9 mouse cellular contexts compared by ENCODE assay signal in genomic region chr9:121757432-121757831, GRCm38 (mm10). TPM values are rescaled to one million over a fixed set of nuclear protein-coding genes. Genes with fewer than 3 reads are reported as not detected.
DNase-seq lines count a peak whose midpoint lies in the region; ATAC-seq lines count a peak whose summit lies in the region.
"Had no signal": no experiment of that assay in that cellular context is flagged by ENCODE, and none has a peak within 500 bp of the region (broad histone marks: within the 10 kb centered on the region; RNA-seq: fewer than 3 reads in every experiment).

No protein-coding gene starts in this region.

- H3K36me3 ChIP-seq in heart, embryonic 16.5 days (ENCODE audit: control insufficient read depth, insufficient read depth): peaks cover 32% of the 10 kb centered on the region
- H3K36me3 ChIP-seq in heart, embryonic 11.5 days (ENCODE audit: control insufficient read depth, insufficient read depth, low read length): peaks cover 22% of the 10 kb centered on the region
- peaks cover 8% of the 10 kb centered on the region; the same call in 1 of the 2 replicates for H3K36me3 ChIP-seq in limb, embryonic 11.5 days (ENCODE audit: control insufficient read depth, insufficient read depth, low read length)

- 0 out of 2 replicates have a peak overlapping the region, but pooled peaks have one; percentile 21 for H3K9ac ChIP-seq in heart, embryonic 16.5 days (ENCODE audit: low read length)
- no peak overlapping the region for H3K9ac ChIP-seq in heart, embryonic 11.5 days (ENCODE audit: low read depth, low read length)
- H3K9ac ChIP-seq in limb, embryonic 11.5 days (ENCODE audit: low read length): no peak overlapping the region; the same call in 1 of the 2 replicates

- WGBS in heart, embryonic 16.5 days: 41% methylated on average over 3 of the region's 3 CpGs
- 78% methylated on average over 3 of the region's 3 CpGs for WGBS in heart, embryonic 11.5 days (ENCODE audit: insufficient replicate concordance)
- WGBS in limb, embryonic 11.5 days: 59% methylated on average over 3 of the region's 3 CpGs

- no peak overlapping the region for H3K27ac ChIP-seq in heart, embryonic 16.5 days (ENCODE audit: low read length)
- no peak overlapping the region for H3K27ac ChIP-seq in heart, embryonic 11.5 days (ENCODE audit: low read depth, low read length)
- peak overlapping the region; percentile 75 for H3K27ac ChIP-seq in limb, embryonic 11.5 days (replicated peaks; ENCODE audit: low read depth, low read length)

- no peaks in the 10 kb centered on the region for H3K27me3 ChIP-seq in heart, embryonic 16.5 days (ENCODE audit: control insufficient read depth, insufficient read depth, low read length)
- no peaks in the 10 kb centered on the region; the same call in 1 of the 2 replicates for H3K27me3 ChIP-seq in heart, embryonic 11.5 days (ENCODE audit: control insufficient read depth, insufficient read depth, low read length)
- no peaks in the 10 kb centered on the region for H3K27me3 ChIP-seq in limb, embryonic 11.5 days (ENCODE audit: control insufficient read depth, insufficient read depth, low read length)

- no peaks in the 10 kb centered on the region for H3K9me3 ChIP-seq in heart, embryonic 16.5 days (replicated peaks; ENCODE audit: control insufficient read depth, low read length)
- H3K9me3 ChIP-seq in heart, embryonic 11.5 days (replicated peaks; ENCODE audit: control insufficient read depth, low read length): no peaks in the 10 kb centered on the region
- H3K9me3 ChIP-seq in limb, embryonic 11.5 days (ENCODE audit: control insufficient read depth, low read length): no peaks in the 10 kb centered on the region

- peaks cover 30% of the 10 kb centered on the region for H3K4me1 ChIP-seq in heart, embryonic 16.5 days (ENCODE audit: control insufficient read depth, insufficient read depth, low read length)
- H3K4me1 ChIP-seq in heart, embryonic 11.5 days (ENCODE audit: control insufficient read depth, insufficient read depth, low read length): peaks cover 30% of the 10 kb centered on the region
- peaks cover 22% of the 10 kb centered on the region for H3K4me1 ChIP-seq in limb, embryonic 11.5 days (ENCODE audit: control insufficient read depth, insufficient read depth, low read length)

- no peak overlapping the region for H3K4me3 ChIP-seq in heart, embryonic 16.5 days (ENCODE audit: low read length)
- no peak overlapping the region for H3K4me3 ChIP-seq in heart, embryonic 11.5 days (ENCODE audit: low read depth, low read length)
- no peak overlapping the region for H3K4me3 ChIP-seq in limb, embryonic 11.5 days (ENCODE audit: low read depth, low read length)

- H3K4me2 ChIP-seq in heart, embryonic 16.5 days (ENCODE audit: low read depth, low read length): no peak overlapping the region
- no peak overlapping the region for H3K4me2 ChIP-seq in heart, embryonic 11.5 days
- H3K4me2 ChIP-seq in limb, embryonic 11.5 days (ENCODE audit: low read depth, severe bottlenecking): peak overlapping the region; percentile 4; the same call in 1 of the 2 replicates

- DNase-seq in CD4-positive helper T cell, adult 2 months (ENCODE audit: low read depth, low spot score): peak; percentile 54
- DNase-seq in limb, embryonic 11.5 days (ENCODE audit: low spot score): peak; percentile 54
- DNase-seq in cerebellum, postnatal 4 days (ENCODE audit: low spot score in 2 of 2): no peak
- DNase-seq in lung, postnatal 25 days (ENCODE audit: low spot score): no peak

- no peak for ATAC-seq in heart, embryonic 16.5 days (replicated peaks; ENCODE audit: extremely low read depth, insufficient read depth, low FRiP score)
- no peak for ATAC-seq in heart, embryonic 11.5 days (replicated peaks; ENCODE audit: insufficient number of reproducible peaks, low FRiP score, low TSS enrichment)
- ATAC-seq in common myeloid progenitor, adult 5-6 weeks (replicated peaks; ENCODE audit: low read depth, poor library complexity, severe bottlenecking): peak; percentile 75
- no peak for ATAC-seq in limb, embryonic 11.5 days (ENCODE audit: insufficient number of reproducible peaks, low FRiP score, low TSS enrichment, low read depth)
- ATAC-seq in frontal cortex, adult (ENCODE audit: low TSS enrichment): no peak

RNA-seq across cellular contexts. Expression of gene Zfp651, which starts 1.7 kb away (rescaled TPM):
- polyA plus RNA-seq in heart, embryonic 16.5 days (2015; fragmentation: Nextera tagmentation; extraction: Ambion mirVana): 15.8 and 21.3 TPM in 2 replicates
- polyA plus RNA-seq in heart, embryonic 11.5 days (2014; fragmentation: Nextera tagmentation; extraction: Ambion mirVana): 7.1 and 7.8 TPM in 2 replicates
- 0.15 and 1.5 TPM in 2 replicates for total RNA-seq in common myeloid progenitor, adult 5-6 weeks (2017)
- 6.2 and 7.8 TPM in 2 replicates for polyA plus RNA-seq in limb, embryonic 11.5 days (2014; fragmentation: Nextera tagmentation; extraction: Ambion mirVana)
- total RNA-seq: neutrophil, adult 5-6 weeks had no signal

RNA-seq across cellular contexts. Expression of gene Klhl40, which starts 20.0 kb away (rescaled TPM):
- 6.5 and 6.8 TPM in 2 replicates for polyA plus RNA-seq in heart, embryonic 16.5 days (2015; fragmentation: Nextera tagmentation; extraction: Ambion mirVana)
- polyA plus RNA-seq in heart, embryonic 11.5 days (2014; fragmentation: Nextera tagmentation; extraction: Ambion mirVana): 0.59 and 0.84 TPM in 2 replicates
- 0.59 TPM in 1 of 2 replicates, not detected in the other for total RNA-seq in common myeloid progenitor, adult 5-6 weeks (2017)
- polyA plus RNA-seq in limb, embryonic 11.5 days (2014; fragmentation: Nextera tagmentation; extraction: Ambion mirVana): 1.3 and 1.7 TPM in 2 replicates
- total RNA-seq: neutrophil, adult 5-6 weeks had no signal

RNA-seq across cellular contexts. Expression of gene Hhatl, which starts 34.9 kb away (rescaled TPM):
- polyA plus RNA-seq in heart, embryonic 16.5 days (2015; fragmentation: Nextera tagmentation; extraction: Ambion mirVana): 23.8 and 25.3 TPM in 2 replicates
- polyA plus RNA-seq in heart, embryonic 11.5 days (2014; fragmentation: Nextera tagmentation; extraction: Ambion mirVana): 3.6 and 4.8 TPM in 2 replicates
- total RNA-seq in common myeloid progenitor, adult 5-6 weeks (2017): not detected in 2 replicates
- polyA plus RNA-seq in limb, embryonic 11.5 days (2014; fragmentation: Nextera tagmentation; extraction: Ambion mirVana): not detected in 2 replicates
- total RNA-seq: neutrophil, adult 5-6 weeks had no signal

RNA-seq across cellular contexts. Expression of gene Nktr, which starts 38.5 kb away (rescaled TPM):
- polyA plus RNA-seq in heart, embryonic 16.5 days (2015; fragmentation: Nextera tagmentation; extraction: Ambion mirVana): 42.5 and 45.3 TPM in 2 replicates
- polyA plus RNA-seq in heart, embryonic 11.5 days (2014; fragmentation: Nextera tagmentation; extraction: Ambion mirVana): 46.8 and 64.6 TPM in 2 replicates
- total RNA-seq in common myeloid progenitor, adult 5-6 weeks (2017): 100 and 118 TPM in 2 replicates
- polyA plus RNA-seq in limb, embryonic 11.5 days (2014; fragmentation: Nextera tagmentation; extraction: Ambion mirVana): 65.1 and 69.0 TPM in 2 replicates

RNA-seq across cellular contexts. Expression of gene Ss18l2, which starts 47.3 kb away (rescaled TPM):
- polyA plus RNA-seq in heart, embryonic 16.5 days (2015; fragmentation: Nextera tagmentation; extraction: Ambion mirVana): 172 and 177 TPM in 2 replicates
- 153 and 161 TPM in 2 replicates for polyA plus RNA-seq in heart, embryonic 11.5 days (2014; fragmentation: Nextera tagmentation; extraction: Ambion mirVana)
- total RNA-seq in common myeloid progenitor, adult 5-6 weeks (2017): 34.1 and 34.8 TPM in 2 replicates
- 99.8 and 103 TPM in 2 replicates for polyA plus RNA-seq in limb, embryonic 11.5 days (2014; fragmentation: Nextera tagmentation; extraction: Ambion mirVana)

Comparison
In these comparisons a context has a peak if more than half of its experiments do, and no peak if none do; other contexts are left out.
1. DNase-seq: peak in CD4-positive helper T cell, adult 2 months (single experiment) and limb, embryonic 11.5 days (single experiment); none in cerebellum, postnatal 4 days (0 of 2) and lung, postnatal 25 days (single experiment).